Mouse (Mus musculus) heart, postnatal 0 days (tissue): ENCODE measurements around the gene N6amt1.

Experiments
- CTCF ChIP-seq: IDR thresholded peaks from 2 replicates; pipeline ENCODE4 v1.5.1; 2016; ENCODE audit warnings: antibody characterized with exemption, control low read depth, low read depth
- EP300 ChIP-seq: IDR thresholded peaks from 2 replicates; pipeline ENCODE4 v1.6.1; 2016; ENCODE audit warnings: antibody characterized with exemption, low read depth

DNA sequence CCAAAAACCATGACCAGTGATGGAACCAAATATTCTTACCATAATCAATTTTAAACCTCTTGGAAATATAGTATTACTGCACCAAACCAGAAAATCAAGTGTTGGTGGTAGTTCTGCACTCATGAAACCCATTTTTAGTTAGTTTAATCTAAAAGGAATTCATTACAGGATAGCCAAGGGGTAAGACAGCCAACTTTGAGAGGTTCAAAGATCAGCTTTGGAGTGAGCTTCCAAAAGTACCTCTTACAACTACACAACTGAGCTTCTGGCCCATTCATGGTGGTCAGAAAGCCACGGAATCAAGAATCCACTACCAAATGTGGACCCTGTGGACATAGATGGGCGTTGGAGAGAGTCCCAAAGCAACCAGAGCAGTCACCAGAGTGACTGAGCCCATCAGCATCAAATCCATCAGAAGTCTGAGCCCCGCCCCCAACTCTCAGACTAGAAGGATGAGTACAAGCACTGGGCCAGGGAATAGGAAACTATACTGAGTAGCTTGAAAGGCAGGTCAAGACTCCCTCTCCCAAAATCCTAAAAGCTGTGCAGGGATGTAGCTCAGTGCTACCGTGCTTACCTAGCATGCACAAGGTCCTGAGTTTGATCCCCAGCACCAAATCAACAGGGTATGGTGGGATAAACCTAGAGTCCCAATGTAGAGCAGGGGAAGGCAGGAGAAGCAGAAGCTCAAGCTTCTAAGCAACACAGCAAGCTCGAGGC, 2.4 kb upstream of the N6amt1 start:
- TF ChIP-seq CTCF, result no peak
- TF ChIP-seq EP300, result no peak
